Mouse (Mus musculus) ES-Bruce4 (cell line): Measurements from ENCODE around the gene 2310039H08Rik.

ENCODE experiments used
- CTCF ChIP-seq: IDR thresholded peaks from one replicate; pipeline ENCODE4 v1.8.1; 2011; ENCODE audit warnings: low read depth, low read length
- EP300 ChIP-seq: IDR thresholded peaks from 2 replicates; pipeline ENCODE4 v1.6.1; 2011; ENCODE audit warnings: low read depth, low read length; ENCODE audit not compliant: insufficient read depth
- POLR2A ChIP-seq: IDR thresholded peaks from one replicate; pipeline ENCODE4 v1.8.1; 2011; ENCODE audit warnings: low read length; ENCODE audit not compliant: insufficient read depth

GRCm38 (mm10) chr17:46786952-46787351 lies 14.5 kb downstream of the 2310039H08Rik start:
- TF ChIP-seq CTCF (no peak), POLR2A (no peak), EP300 (no peak)
